Mouse (Mus musculus) CH12.LX (cell line): ENCODE measurements around the gene Lmbrd2.

Experiments
- CHD1 ChIP-seq: IDR thresholded peaks from 2 replicates; pipeline ENCODE4 v1.6.1; 2012; ENCODE audit warnings: low read depth, low read length, improper control_type of control experiment, inconsistent platforms
- POLR2A ChIP-seq: IDR thresholded peaks from 2 replicates; pipeline ENCODE4 v1.6.1; 2011; ENCODE audit warnings: low read depth, mild to moderate bottlenecking, improper control_type of control experiment, low read length

GRCm38 (mm10) chr15:9090662-9091061 lies 49.7 kb upstream of the Lmbrd2 start:
- TF ChIP-seq POLR2A = no peak
- TF ChIP-seq CHD1 = no peak
